Mouse (Mus musculus) liver (tissue): Measurements from ENCODE around the gene Pdzk1ip1.

ENCODE experiments used
- DNase-seq: peaks from one replicate; pipeline ENCODE4 v3.0.0-alpha.2; 2020; ENCODE audit warnings: mixed read lengths

Gene Pdzk1ip1

DNA sequence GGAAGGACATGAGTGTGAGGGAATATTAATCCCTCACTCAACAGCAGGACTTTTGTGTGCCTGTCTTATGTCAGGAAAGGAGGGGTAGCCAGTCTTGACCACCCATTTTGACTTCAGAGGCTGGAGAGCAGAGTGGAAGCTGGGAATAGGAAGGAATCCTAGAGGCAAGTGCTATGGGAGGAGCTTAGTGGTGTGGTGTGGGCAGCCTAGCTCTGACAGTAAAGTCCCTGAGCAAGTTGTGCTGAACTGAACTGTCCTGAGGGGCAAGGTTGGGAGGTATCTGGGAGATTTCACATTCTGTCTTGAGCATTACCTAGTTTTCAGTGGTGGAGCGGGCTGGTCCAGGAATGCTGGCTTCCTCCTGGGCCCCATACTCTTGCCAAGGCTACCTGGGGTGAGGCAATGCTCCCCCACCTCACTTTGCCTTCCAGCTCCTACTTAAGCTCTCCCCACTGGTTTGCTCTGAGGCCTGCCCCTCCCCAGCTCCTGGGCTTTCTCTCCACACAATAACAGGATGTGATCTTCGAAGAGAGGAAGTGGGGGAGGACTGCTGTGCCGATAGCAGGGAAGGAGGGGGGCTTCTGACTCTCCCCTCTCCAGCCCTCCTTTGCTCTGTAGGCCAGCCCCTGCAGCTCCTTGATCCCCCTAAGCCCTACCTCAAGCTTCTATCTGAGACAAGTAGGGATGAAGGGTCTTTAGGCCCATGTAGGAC is 13.1 kb upstream of the Pdzk1ip1 start:
- DNase-seq = no peak

DNA sequence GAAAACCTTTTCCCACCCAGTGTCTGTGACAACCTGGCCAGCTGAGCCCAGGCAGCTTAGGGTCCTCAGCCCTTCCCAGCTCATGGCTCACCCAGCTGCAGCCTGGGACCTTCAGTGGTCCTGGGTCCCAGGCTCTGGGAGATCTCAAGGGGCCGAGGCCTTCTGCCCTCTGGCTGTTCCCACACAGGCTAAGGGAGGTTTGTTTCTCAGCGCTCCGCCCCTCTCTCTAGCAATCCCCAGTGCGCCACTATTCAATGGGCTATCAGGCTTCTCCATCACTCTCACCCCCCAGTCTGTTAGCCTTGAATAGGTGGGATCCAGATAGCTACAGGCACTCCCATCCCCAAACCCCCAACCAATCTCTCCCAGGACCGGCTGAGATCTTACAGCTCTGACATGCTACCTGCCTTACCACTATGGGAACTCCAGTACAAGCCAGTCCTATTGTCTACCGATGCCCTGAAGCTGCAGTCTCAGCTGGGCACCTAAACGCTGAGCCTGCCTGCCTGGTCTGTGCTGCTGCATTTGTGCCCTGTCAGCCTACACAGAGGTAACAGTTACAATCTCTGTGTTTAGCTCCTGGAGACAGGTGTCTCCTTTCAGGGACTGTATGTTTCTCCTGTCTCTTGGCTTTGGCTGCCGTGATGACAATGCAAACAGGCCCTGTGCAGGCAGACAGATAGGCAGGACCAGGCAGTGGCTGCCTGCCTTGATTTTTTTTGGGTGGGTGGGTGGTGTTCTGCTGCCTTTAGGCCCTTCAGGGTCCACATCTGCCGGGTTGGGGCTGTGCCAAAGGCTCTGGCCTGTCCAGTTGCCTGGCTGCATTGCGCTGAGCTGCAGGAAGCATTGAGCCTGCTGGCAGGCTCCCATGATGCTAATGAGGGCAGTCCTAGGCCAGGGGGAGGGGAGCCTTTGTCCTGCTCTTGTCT is 9.4 kb upstream of the Pdzk1ip1 start:
- no peak for DNase-seq

DNA sequence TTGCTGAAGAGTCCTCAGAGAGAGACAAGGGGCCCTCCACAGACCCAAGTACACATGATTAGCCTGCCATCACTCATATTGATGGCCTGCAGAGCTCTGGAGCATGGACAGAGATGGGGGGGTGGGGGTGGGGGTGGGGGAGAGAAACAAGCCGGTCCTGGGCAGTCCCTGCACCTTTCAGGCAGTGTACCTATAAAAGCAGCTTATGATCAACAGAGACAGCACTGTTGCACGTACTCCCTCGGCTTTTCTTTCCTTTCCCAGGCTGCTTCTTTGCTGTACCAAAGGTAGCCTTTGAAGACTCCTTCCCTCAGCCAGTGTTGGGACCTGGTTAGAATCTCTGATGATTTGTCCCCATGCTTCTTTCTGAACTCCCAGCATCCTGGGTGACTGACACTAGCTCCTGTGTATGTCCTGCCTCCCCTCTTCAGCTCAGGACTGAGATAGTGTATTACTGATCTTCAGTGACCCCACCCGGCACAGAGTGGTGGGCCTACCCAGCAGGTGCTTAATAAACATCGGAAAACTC is 8.6 kb upstream of the Pdzk1ip1 start:
- DNase-seq = no peak

DNA sequence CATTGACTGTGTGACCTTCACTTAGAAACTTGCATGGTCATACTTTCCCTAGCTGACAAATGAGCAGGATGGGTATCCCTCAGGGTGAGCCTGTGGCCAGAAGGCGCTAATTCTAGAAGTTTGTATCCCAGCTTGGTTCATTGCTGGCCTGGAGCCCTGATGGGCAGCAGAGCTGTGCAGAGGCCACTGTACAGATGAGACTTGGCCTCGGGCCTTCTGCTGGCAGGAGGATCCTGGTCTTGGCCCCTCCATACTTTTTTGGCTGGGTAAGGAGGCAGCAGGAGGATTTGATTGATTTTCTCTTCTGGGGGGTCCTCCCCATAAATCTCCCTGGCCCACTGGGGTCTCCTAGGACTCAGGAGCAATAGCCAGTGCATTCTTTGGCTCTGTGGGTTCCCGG is 5.5 kb upstream of the Pdzk1ip1 start:
- no peak for DNase-seq

DNA sequence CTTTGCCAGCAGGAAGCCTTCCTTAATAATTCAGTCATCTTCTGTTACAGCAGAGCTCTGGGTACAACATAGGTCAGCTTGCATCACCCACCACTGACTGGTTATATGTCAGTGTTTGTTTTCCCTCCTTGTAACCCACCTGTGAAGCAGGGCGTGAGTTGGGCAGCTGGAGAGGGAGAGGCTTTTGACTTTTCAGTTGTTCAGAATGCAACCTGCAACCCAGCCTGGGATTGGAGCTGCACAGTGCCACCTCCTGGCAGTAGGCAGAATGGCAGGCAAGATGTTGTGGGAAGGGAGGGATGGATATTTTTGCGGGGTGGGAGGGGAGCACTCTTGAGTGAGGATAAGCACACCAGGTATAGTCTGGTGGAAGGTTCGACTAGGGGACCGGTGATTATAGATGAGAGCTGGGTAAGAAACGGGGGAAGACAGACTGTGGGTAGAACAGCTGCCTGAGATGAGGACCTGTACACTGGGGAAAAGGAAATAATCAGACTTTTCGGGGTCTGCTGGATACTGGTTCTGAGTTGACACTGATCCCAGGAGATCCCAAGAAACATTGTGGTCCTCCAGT is 2.9 kb upstream of the Pdzk1ip1 start:
- peak; percentile 75 for DNase-seq

DNA sequence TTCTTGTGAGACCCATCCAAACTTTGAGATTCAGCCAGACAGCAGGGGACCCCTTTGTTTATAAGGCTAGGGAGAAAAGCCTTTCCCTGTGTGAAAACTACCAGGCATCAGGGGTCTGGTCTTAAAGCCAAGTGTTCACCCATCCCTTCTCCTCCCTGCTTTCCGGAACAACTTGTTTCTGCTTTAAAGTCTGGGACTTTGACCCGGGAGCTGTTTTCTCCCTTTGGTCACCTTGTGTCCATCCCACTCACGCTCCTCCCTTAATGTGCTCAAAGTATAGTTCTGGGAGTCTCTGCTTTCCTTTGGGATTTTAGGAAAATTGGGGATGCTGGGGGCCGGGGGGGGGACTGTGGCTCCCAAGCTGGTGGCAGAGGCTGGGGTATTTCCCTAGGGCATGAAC is 2.3 kb upstream of the Pdzk1ip1 start:
- no peak for DNase-seq

DNA sequence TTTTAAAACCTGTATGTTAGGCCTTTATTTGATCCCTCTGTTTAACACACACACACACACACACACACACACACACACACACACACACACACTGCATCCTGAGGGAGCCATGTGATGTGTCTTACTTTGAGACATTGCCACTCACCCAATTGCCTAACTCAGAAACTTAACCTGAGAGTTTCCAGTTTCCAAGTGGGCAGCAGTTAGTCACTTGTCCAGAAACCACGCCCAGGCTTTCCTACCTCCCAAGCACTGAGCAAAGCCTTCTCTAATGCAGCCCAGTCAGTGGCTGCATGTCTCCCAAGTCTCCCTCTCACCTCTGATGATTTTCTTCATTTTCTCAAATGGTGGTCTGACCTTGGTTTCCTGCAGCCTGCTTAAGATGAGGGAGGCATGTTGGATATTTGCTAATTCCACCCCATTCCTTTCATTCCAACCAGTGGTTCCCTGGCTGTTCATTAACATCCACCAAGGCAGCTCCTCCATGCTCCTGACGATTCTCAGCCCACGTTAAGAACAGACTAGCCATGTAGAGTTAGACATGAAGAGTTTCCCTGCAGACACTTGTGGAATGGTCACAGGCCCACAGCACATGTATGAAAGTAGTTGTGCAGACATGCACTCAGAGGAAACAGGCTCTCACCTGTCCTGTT is 1.6 kb upstream of the Pdzk1ip1 start:
- DNase-seq = no peak

DNA sequence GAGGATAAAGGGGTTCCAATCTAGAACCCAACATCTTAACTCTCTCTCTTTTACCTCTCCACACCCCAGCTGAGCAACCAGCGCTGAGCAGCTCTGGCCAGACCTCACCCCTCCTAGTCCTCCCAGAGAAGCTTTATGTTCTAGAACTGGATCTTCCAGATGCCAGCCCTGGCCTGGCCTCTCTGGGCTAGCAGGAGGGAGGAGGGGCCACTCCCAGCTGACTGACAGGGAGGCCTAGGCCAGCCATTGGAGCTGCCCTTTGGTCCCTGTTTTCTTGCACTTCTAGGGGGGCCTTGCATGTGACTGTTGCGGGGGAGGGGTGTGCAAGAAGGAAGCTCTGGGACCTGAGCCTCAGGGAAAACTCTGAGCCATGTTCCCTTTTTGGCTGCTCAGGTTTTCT is 2.1 kb downstream of the Pdzk1ip1 start:
- DNase-seq = peak; percentile 75

DNA sequence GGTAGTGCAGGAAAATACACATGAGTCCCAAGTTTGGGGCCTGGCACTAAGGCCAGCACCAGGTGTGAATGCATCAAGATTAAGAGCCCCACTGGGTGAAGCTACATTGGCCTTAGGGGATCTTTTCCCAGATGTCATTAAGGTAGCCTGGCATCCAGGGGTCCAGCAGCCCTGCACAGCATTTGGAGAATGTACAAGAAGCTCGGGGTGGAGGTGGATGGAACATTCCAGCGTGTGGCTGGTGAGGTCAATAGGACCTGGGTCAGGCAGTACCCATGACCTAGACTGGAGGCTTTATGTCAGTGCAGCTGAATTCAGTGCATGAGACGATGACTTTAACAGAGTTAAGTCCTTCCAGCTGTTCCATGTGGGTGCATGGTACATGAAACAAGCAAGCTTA is 3.3 kb downstream of the Pdzk1ip1 start:
- no peak for DNase-seq

DNA sequence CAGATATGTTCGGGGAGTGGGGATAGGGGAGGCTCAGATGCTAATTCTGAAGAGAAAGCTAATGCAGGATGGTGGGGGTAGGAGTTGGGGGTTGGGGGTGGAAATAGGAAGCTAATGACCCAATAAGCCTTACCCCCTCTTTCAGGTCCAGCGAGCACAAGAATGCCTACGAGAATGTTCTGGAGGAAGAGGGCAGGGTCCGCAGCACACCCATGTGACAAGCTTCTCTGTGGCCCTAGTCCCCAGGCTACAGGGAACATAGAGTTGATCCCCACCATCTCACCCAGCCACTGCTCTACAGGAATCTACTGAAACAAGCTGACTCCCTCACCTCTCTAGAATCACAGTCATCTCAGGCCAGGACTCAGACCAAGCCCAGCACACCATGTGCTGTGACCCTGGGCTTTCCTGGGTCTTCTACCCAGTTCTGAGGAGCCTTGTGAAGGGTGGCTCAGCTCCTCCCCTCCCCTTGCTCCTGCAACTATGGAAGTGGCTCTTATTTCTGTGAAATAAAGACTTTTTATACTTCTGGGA is 4.9 kb downstream of the Pdzk1ip1 start:
- DNase-seq = no peak

DNA sequence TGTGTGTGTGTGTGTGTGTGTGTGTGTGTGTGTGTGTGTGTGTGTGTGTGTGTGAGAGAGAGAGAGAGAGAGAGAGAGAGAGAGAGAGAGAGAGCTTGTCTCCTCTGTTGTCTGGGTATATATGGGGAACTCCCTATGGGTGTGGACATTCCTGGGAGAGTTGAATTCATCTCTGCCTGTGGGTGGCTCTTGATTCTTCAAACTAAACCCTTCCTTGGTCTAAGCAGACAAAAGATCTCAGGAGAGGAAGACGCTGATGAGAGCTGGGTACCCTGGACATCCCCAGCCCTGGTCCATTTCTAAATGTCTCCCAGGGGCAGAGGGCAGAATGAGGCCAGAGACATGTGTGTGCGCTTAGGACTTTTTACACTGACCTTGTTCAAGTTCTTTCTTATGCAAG is 5.5 kb downstream of the Pdzk1ip1 start:
- DNase-seq = peak; percentile 53

DNA sequence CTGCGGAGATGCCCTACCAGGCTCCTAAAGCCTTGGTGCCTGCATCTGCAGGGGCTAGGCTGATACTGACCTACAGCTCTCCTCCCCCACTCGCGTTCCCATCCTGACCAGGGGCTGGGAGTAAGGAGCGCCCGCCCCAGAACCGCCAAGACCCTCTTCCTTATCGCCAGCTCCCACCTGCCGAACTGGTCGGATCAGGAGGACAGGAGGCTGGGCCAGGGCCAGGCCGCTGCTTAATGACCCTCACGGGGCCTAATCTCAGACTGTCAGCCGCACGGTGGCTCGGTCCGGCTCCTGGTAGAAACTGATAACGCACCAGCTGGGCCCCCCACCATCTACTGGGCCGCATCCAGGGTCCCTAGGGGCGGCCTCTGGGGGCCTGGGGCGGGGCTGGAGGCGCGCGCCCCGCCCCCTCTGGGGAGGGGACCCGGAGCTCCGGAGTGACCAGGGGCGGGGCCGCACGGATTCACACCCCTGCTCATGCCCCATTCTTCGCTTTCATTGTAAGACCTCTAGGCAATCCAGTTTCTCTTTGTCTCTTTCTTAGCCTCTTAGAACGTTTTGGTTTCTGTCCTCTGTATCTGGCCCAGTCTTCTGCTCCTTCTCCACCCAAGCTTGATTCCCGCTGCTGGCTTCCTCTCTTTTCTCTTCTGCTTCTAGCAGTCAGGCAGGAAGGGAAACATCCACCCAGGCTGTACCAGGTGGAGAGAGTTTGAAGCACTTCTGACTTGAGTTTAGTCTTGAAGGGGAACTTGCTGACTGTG is 7.3 kb downstream of the Pdzk1ip1 start:
- peak; percentile 97 for DNase-seq

DNA sequence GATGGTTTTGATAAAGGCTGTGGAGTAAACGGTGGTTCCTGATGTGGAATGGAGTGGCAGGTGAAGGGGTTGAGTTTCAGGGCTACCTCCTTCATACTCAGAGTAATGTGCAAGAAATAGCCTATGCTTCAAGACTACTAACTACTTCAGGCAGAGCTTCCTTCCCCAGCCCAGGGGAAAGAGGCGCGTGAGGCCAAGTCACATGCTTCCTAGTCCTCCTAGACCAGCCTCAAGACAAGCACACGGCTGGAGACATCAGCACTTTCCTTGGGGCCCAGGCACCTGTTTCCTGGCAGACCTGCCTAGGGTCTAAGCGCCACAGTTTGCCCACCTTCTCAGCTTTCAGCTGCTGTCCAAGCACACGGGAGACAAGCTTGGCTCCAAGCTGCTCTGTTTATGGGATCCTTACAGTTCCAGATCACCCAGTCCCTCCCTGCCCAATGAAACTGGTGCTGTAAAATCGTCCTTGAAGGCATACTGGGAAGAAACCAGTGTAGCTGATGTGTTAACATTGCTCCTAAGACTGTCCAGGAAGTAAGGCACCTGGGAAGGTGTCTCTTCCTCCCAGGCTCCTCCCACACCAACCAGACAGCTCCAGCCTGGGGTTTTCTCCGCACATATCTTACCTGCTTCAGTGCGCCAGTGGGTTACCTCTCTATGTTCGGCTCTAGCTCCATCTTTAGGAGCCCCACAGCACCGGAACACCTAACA is 8.1 kb downstream of the Pdzk1ip1 start:
- peak; percentile 68 for DNase-seq

DNA sequence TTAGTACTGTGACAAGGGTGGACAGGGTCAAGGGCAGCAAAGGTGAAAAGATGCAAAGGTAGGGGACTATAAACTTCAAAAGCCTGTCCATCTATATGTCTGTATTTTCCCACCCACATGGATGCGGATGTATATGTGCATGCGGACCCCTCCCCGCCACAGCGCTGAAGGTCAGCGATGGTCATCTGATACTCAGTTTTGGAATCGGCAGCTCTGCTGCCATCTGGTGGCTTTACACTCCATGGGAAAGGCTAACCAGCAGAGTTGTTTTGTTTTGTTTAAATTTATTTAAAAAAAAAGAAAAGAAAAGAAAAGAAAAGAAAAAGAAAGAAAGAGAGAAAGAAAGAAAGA is 8.6 kb downstream of the Pdzk1ip1 start:
- DNase-seq = peak; percentile 77

DNA sequence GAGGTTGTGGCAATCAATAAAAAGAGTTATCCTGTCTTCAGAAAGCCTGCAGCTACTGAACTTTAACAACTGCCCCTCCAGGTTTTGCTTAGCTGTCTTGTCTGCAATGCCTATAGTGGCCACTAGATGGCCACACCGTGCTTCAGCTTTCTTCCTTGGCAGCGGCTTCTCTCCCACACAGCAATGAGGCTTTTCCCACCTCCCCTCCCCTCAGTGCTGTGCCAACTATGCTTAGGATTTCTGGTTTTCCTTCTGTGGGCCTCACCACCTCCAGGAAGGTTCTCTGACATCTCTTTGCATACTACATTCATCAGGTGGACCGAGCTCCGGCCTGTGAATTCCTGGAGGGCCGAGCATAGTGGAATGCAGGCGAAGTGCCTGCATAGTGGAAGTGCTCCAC is 13.2 kb downstream of the Pdzk1ip1 start:
- peak; percentile 76 for DNase-seq

DNA sequence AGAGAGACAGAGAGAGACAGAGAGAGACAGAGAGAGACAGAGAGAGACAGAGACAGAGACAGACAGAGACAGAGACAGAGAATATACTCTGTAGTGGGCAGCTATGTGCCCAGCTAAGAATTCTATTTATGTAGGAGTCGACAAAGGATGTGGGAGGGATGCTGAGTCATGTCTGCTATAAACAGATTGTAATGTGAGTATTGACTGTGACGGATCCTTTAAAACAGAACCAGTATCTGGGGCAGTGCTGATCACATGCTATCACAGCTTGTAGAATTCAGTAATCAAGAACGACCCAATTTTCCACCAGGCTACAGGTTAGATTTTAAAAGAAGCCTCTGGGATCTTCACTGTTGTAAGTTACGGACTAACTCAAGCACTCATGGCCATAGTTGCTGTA is 15.0 kb downstream of the Pdzk1ip1 start:
- no peak for DNase-seq

DNA sequence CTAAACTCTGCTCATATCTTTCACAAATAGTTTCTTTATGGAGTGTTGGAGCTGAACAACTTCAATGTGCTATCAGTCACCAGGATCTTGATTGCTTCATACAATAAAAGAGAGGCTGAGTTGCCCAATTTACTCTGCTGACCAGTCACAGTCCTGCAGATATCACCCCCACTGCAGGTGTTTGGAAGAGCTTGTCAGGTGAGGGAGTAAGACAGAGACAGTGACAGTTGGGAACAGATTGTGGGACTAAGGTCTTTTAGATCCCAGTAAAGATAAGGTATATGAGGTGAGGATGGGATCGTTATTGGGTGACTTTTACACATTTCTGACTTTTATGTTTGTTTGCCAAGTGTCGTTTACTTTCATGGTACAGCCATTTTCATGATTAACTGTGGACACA is 22.7 kb downstream of the Pdzk1ip1 start:
- no peak for DNase-seq

DNA sequence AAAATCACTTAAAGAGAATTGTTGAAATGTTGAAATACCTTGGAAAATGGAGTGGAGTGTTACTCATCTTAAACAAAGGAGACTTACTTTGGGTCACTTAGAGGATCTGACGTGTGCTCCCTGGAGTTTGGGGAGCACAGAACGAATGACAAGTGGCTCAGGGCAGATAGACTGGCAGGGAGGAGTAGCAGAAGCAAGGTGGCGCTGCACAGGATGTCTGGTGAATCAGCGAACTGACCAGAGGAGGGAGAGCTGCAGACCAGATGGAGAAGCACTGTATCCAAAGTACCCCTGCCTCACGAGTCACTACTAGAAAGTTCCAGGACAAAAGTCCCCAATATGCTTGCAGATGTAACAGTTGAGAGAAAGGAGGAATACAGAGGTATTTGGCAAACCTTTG is 24.8 kb downstream of the Pdzk1ip1 start:
- DNase-seq = no peak

DNA sequence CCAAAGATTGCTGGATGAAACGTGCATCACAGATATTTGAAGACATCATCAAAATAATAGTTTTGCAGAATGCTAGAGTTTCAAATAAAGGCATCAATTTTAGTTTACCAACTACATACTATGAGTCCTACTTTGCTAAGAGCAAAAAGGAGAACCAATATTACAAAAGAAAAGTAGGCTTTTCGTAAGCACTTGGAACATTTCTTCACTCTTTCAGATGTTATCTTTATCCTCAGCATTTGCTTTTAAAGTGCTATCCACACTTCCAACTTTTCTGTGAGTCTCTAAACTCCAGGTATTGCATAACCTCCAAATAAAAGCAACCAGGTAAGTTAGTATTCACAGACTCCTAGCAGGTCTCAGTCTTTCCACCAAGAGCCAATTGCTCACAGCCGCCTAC is 31.1 kb downstream of the Pdzk1ip1 start:
- no peak for DNase-seq

DNA sequence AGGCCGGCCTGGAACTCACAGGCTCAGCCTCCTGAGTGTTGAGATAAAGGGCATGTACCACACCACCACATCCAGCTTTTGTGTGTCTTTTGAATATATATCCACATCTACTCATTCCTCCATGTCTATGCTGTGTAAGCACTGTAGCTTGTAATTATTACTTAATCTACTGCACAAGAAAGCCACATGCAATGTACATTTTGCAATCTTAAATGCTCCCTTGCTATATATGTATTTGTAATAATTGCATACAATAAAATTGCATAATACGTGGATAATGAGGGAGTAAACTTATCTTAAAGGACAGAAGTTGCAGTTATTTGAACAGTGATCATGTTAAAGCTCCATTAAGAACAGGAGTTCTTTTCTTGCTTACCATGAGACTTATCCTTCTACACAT is 32.7 kb downstream of the Pdzk1ip1 start:
- no peak for DNase-seq

DNA sequence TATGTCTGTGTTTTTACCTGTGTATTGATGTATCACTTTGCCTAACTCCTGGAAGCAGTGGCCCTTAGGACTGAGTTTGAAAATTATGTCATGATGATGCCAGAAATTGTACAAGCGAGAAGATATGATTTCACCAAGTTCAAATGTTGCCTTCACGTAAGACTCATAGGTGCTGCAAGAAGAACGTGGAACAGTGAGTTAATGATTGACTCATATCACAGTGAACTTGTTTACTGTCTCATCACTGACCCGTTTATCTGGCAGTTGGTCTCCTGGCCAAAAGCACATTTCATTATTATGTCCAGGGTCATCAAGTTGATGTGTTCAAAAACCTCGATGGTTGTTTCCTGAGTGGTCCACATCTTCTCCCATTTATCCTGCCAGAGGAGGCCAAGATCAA is 33.1 kb downstream of the Pdzk1ip1 start:
- no peak for DNase-seq

DNA sequence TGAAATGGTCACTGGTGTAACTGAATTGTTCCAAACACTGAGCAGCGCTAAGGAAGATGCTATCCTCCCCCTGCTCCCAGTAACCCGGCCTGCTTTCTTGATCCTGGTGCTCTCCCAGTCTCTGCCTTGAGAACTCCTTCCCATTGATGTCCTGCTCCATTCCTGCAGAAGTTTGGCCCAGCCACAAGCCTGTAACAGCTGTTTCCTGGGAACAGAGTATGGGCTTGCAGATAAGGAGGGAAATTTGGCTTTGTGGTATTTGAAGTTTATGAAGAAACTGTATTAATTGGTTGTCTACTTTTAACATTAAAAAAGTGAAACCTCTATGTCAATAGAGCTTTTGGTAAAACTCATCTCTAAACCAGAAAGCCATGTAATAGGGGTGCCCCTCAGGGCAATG is 35.0 kb downstream of the Pdzk1ip1 start:
- no peak for DNase-seq
